Mouse (Mus musculus) left cerebral cortex, adult 9 months (tissue): ENCODE measurements around the gene Usp31.

Source experiments
- DNase-seq, 2 experiments: peaks; one replicate each; pipeline ENCODE4 v3.0.0; 2022; ENCODE audit warnings: low spot score in 2 of 2

Usp31 gene

DNA sequence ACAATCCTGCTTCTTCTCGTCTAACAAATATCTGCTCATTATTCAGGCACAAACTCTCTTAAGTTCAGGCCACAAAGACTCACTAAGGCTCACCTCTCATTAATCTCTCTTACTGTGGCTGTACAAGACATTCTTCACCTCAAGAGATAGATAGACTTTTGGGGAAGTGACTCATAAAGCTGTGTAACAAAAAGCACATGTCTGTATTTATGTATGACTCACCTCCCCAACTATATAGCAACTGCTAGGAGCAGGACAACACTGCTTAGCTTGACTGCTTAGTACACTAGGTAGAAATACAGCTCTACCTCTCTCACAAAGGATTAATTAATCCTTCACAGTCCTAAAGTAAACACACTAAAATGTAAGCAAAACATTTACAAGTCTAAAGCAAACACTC is 46.3 kb downstream of the Usp31 start:
- no peak for DNase-seq

DNA sequence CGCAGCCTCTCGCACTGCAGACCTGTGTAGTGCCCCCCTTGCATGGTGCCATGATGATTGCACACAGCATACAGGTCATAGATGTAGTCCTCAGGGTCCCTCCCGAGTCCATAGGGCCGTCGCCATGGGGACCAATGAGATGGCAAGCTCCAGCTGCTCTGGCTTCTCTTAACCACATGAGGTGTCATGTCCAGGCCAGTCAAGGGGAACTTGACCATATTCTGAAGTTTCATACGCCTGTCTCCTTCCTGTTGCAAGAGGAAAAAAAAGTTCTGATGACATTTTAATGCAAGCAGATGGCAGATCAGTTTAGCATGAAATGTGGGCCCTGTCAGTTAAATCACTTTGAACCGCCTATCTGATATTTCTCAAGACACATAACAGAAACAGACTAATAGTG is 48.2 kb downstream of the Usp31 start:
- no peak for DNase-seq

DNA sequence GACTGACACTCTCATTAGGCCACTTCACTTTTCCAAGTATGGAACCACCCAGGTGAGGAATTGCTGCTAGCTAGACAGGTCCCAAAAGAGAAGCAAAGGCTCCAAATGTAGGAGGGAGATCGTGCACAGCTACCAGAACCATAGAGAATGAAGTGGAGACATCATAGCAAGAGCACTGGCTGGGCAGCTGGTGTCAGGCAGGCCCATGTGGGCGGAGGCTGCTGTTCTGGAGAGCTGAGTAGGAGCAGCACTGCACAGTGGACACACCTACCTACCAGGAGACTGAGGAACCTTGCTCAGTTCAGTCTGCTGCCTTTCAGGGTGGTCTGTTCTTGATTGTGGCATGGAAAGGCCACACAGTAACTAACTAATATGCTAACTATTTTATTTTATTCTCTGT is 52.4 kb downstream of the Usp31 start:
- DNase-seq: no peak

DNA sequence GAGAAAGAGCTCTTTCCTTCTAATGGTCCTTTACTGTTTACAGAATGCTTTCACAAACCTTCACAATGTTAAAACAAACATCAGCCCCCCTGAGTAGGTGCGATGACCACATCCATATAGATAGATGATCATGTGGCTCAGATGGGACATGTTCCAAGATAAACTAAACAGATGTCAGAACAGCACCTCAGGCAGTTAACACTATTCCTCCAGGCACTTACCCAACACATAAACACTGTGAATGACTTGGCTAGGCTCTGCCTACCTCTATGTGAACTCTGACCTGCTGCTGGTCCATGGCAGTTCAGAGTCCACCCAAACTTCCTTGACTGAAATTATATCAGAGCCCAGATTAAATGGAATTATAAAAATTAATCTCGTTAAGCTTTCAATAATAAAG is 54.4 kb downstream of the Usp31 start:
- DNase-seq: no peak

DNA sequence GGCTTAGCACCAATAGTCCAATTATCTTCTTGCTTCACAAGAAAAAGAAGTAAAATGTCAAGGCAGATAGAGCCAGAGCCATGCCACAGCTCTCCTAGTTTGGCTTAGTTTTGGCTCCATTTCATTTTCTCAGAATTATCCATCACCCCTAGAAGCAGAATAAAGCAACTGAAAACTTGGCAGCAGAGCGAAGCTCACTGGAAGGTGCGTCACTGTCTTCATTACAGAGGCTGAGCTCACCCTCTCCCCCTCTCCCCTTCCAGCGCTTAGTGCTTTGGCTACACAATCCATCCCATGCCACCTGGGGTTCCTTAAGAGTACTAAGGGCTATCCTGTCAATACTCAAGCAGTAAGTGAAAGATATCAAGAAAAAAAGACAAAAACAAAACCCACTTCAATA is 56.3 kb downstream of the Usp31 start:
- DNase-seq: peak in 1 of 2 experiments; percentile 39

DNA sequence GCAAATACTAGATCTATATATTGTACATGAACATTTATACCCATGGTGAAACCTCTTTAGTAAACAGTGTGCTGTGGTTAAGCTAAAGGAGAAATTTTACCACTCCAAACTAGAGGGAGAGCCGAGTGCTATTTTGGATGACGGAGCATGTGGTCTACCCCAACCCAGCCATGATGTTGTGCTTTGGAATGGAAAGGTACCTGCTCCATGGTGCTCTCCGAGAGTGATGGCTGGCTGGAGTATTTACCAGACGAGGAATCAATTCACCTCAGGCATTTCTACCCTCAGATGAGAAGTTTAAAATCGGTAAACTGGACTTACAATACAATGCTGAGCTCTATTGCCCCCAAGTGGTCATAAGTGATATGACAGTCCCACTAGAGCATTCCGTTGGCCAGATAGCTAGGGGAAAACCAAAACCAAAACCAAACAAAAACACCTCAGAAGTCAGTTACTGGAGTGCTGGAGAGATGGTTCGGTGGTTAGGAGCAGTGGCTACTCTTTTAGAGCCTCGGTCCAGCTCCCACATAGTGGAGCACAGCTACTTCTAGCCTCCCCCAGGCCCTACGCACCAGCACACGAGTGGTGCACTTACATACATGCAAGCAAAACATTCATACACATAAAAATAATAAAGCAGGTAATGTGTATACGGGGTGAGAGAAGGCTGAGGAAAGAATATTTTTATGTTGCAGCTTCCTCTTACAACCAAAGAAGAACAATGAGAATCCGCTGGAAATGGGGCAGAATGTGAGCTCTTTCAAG is 65.9 kb downstream of the Usp31 start:
- peak in 1 of 2 experiments; percentile 80 for DNase-seq

DNA sequence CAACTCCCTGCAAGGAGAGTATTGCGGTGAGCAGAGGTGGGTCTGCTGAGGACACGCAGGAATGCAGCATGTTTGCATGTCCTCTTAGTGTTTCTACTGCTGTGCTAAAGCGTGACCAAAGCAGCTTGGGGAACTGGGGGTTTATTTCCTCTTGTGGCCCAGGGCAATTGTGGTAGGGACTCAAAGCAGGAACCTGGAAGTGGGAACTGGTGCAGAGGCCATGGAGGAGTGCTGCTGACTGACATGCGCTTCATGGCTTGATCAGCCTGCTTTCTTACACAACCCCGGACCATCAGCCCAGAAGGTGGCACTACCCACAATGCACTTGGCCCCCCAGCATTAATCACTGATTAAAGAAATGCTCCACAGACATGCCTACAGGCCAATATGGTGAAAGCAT is 70.3 kb downstream of the Usp31 start:
- DNase-seq: no peak

DNA sequence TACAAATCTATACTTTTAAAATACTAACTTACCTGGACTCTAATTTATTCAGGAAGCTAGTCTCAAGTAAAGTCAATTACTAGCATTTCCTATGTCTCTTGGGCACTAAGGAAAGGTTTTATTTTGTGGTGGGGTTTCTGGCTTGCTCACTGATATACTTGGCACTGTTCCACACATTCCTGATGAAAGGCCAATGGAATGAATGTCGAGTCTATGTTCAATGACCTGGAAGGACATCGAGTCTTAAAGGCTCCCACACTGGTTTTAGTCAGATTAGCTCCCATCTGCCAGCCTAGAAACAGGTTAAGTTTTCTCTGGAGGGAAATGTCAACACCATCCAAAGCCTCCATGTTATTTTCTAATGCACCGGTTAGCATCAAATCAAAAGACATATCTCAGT is 72.8 kb downstream of the Usp31 start:
- no peak for DNase-seq

DNA sequence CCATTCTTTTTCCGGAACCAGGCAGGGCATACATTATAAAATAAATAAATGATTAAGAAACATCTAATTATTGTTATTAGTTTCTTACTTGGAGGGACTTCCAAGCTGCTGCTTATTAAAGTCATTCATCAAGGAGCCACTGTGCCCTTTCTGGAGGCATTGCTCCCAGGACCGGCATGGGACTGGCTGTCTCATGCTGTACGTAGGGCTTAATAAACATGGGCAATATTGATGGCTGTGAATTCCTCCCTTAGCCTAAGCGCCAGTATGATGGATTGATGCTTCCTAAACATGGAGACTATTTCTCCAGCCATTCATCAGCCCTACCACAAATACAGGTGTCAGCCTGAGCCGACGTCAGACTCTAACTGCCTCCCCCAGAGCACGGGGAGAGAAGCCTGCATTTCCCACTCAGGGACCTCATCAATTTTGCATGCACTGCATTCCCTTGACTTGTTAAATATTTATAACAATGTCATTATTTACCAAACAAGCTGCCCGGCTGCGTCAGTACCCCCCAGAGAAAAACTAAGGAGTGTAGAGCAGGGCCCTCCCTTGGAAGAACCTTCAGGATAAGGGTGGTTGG is 84.1 kb downstream of the Usp31 start:
- no peak for DNase-seq

DNA sequence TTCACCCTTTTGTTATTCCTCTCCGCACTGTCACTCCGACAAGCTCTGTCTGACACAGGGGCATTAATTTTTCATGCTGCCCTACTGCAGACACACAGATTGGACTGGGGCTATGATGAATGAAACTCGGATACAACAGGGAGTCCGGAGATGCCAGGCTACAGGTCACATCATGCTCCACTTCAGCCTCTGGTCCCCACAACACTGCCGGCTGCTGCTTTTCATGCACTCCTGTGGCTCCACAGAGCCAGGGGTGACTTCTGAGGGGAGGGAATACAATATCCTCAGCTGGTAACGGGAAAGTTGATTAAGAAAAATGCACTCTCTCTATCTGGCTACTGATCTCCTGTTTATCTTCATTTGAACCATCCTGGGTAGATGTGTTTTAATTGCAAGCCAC is 84.6 kb downstream of the Usp31 start:
- no peak for DNase-seq

DNA sequence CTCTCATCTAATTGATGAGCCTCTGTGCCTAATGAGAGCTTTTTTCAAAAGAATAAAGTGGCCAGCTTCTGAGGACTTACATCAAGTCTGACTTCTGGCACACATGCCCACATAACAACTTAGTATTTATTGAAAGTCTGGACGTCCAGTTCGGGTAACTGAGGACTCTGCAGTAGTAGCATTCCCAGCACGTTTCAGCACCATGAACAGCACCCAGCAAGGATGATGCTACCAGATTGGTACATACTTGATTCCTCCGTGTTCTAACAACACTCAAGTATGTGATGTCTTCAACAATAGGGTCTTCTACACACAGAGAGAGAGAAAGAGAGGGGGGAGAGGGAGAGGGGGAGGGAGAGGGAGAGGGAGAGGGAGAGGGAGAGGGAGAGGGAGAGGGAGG is 105.4 kb downstream of the Usp31 start:
- DNase-seq: no peak

DNA sequence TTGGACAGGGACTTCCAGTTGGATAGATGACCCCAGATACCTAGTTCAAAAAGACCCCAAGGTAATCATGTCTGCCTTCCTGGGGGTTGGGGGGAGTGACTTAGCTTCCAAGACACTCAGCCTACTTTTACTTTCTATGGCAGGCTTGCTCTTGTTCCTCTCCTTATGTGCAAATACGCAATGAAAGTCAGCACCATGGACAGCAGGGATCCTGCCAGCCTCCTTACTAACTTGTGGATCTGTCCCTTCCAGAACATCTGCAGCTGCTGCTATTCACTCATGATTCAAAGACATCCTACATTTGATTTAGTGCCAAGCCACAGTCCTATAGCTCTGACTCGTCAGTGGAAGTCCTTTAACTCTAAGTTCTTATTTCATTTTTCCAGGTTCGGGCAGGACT is 110.7 kb downstream of the Usp31 start:
- no peak for DNase-seq

DNA sequence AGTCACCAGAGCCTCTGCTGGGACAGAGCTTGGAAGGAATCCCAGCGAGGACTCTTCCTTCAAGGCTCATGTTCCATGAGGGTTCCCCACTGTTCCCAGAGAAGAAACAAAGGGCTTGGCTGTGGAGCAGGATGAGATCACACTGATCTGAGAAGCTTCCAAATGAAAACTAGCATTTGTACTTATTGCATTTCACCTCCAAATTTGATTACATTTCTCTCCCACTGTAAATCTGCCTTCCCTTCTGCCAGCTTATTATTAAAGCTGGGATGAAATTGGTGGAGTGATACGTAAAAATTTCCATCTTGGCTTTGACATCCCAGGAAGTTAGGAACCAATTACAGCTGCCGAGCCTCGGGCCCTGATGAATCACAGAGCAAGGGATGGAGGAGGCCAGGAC is 111.6 kb downstream of the Usp31 start:
- DNase-seq: no peak

DNA sequence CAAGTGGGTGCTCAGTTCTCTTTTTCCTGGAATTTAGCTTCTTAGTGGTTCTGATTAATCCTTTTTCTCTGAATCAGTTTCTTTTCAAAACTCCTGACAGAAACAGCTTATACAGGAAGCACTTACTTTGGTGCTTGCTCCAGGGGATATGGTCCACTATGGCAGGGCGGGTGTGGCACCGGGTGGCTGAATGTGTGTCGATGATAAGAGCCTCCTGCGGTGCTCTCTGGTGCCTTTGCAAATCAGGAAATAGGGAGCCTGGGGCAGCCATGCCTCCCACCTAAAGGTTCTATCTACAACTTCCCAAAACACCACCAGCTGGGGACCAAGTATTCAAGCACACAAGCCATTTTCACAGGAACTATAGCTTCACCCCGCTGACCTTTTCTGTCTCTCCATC is 112.0 kb downstream of the Usp31 start:
- no peak for DNase-seq

DNA sequence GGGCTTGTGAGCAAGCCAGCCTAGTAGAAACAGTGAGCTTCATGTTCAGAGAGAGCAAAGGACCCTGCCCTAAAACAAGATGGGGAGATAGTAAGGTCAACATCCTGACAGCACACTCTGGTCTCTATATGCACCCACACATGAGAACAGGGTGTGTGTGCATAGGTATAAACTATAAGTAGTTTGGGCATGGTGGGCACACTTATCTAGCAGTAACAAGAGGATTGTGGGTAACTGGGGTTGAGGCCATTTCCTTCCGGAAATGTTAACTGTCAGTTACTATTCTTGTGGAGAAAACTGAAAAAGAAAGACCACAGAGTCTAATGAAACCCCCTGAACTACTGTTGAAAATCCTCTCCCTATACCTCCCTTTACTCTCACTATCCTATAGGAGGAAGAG is 112.4 kb downstream of the Usp31 start:
- no peak for DNase-seq
